Mouse (Mus musculus): ENCODE data around the gene Egfem1. TPM values are rescaled to one million over a fixed set of nuclear protein-coding genes. Genes with fewer than 3 reads are reported as not detected.

Egfem1 gene
- total and polyA plus RNA-seq, 3 experiments: 0.04 TPM; not detected in 2

DNA sequence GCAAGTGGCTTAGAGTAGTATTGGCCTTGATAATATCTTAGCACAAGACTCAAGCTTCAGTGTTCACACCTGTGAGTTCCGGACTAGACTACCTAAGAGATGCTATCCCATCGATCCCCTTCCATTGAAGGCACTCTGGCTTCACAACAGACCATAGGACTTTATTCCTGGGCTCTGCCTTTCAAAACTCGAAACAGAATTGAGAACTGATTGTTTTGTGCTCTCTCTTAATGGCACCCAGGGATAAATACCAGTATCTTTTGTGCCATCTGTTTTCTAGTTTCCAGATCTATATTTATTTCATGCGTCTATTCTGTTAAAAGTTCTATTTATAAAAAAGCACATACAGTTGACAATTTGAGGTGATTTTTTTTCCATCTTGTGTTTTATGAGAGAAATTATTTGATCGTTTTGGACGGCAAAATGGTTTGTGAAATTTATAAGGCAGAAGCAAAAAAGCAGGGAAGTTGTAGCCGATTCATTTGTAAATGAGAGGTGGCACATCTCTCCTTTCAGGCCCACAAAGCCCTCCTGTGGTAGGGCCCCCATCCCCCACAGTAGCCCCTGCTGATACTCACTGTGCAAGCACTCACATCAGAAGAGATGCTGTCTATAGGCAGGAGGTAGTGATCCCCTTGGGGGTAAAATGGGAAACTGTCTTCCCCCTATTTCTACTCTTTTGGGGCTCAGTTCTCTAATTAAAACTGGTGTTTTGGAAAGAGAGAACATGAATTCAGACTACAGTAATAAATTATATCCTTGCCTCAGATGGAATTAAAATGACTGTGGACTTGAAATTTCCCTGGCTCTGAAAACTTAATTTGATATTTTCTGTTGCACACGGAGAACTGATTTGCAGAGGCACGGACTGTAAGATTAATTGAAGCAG is 53.6 kb downstream of the Egfem1 start:
- peaks cover 1% of the 10 kb centered on the region; the same call in 1 of the 2 replicates for H3K27me3 ChIP-seq (ENCODE audit: control insufficient read depth, insufficient read depth, low read length)
- H3K4me1 ChIP-seq (ENCODE audit: control insufficient read depth, insufficient read depth, low read length): no peaks in the 10 kb centered on the region
- no peak overlapping the region for H3K4me3 ChIP-seq
- no peaks in the 10 kb centered on the region for H3K36me3 ChIP-seq (ENCODE audit: control insufficient read depth, insufficient read depth, low read length)
- DNase-seq: no peak
- H3K79me2 ChIP-seq (replicated peaks; ENCODE audit: control insufficient read depth, insufficient read depth, low read length): no peaks in the 10 kb centered on the region
- intact Hi-C loops (cut with DNase I): no loop called here
- TF ChIP-seq CTCF (IDR thresholded peaks at IDR 0.05) (no peak), POLR2A (IDR thresholded peaks at IDR 0.05; ENCODE audit: insufficient read depth, low read depth, low read length) (no peak), EP300 (IDR thresholded peaks at IDR 0.05; ENCODE audit: insufficient read depth, low read depth, low read length) (no peak)
- no peak overlapping the region for H3K27ac ChIP-seq
- no peak overlapping the region for H3K9ac ChIP-seq (ENCODE audit: low read depth, low read length)
- WGBS: 64% methylated on average over 9 of the region's 9 CpGs

DNA sequence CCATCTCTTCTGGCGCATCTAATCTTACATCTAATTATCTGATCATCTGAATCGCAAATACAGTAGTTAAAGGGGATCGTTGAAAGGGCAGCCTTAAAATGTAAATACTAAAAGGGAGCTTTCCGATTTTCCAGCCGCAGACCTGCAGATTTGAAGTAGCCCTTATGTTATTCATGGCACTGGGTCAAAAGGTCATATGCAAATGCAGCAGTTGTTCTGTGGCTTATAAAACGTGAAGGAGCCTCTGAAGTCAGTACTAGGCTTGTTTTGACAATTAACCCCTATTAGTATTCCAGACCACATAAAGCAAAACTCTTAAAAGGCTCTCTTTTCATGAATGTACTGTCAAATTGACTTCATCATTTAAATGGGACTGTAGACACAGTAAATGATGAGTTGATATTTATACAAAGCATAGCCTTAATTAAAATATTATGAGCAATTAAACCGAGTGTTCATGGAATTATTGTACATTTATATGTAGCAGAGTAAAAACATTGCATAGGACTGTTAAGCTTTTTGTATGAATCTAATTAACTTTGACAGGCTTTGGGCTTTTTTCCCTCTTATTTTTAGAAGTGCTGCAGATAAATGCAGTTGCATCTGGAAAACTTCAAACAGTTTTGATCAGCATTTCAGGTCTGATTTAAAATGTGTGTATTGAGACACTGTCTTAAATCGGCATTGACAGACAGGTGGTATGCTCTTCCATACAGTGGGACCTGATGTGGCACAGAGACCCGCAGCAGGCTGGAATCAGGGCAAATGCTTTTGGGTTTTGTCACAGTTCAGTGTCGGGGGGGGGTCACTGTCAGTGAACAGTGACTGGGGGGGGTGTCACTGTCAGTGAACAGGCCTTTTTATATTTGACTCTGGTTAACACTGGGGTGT is 54.5 kb downstream of the Egfem1 start:
- Histone ChIP-seq H3K27me3 (ENCODE audit: control insufficient read depth, insufficient read depth, low read length) (peaks cover 1% of the 10 kb centered on the region; the same call in 1 of the 2 replicates), H3K79me2 (replicated peaks; ENCODE audit: control insufficient read depth, insufficient read depth, low read length) (no peaks in the 10 kb centered on the region), H3K4me1 (ENCODE audit: control insufficient read depth, insufficient read depth, low read length) (no peaks in the 10 kb centered on the region), H3K4me3 (no peak overlapping the region), H3K36me3 (ENCODE audit: control insufficient read depth, insufficient read depth, low read length) (no peaks in the 10 kb centered on the region), H3K27ac (no peak overlapping the region), H3K9ac (ENCODE audit: low read depth, low read length) (no peak overlapping the region)
- WGBS: 36% methylated on average over 10 of the region's 10 CpGs
- intact Hi-C loops (cut with DNase I): no loop called here
- DNase-seq: no peak
- TF ChIP-seq CTCF (IDR thresholded peaks at IDR 0.05) (no peak), EP300 (IDR thresholded peaks at IDR 0.05; ENCODE audit: insufficient read depth, low read depth, low read length) (no peak), POLR2A (IDR thresholded peaks at IDR 0.05; ENCODE audit: insufficient read depth, low read depth, low read length) (no peak)

GRCm38 (mm10) chr3:29168401-29168800 is 86.6 kb downstream of the Egfem1 start:
- 67% methylated on average over 4 of the region's 4 CpGs for WGBS
- no peaks in the 10 kb centered on the region for H3K4me1 ChIP-seq (ENCODE audit: control insufficient read depth, insufficient read depth, low read length)
- no peaks in the 10 kb centered on the region for H3K36me3 ChIP-seq (ENCODE audit: control insufficient read depth, insufficient read depth, low read length)
- H3K27me3 ChIP-seq (ENCODE audit: control insufficient read depth, insufficient read depth, low read length): no peaks in the 10 kb centered on the region
- no peak overlapping the region for H3K27ac ChIP-seq
- TF ChIP-seq POLR2A (IDR thresholded peaks at IDR 0.05; ENCODE audit: insufficient read depth, low read depth, low read length) (no peak), CTCF (IDR thresholded peaks at IDR 0.05) (no peak), EP300 (IDR thresholded peaks at IDR 0.05; ENCODE audit: insufficient read depth, low read depth, low read length) (no peak)
- intact Hi-C loops (cut with DNase I): no loop called here
- H3K79me2 ChIP-seq (replicated peaks; ENCODE audit: control insufficient read depth, insufficient read depth, low read length): no peaks in the 10 kb centered on the region
- H3K4me3 ChIP-seq: no peak overlapping the region
- H3K9ac ChIP-seq (ENCODE audit: low read depth, low read length): no peak overlapping the region
- DNase-seq: no peak

GRCm38 (mm10) chr3:29169003-29169402 is 87.2 kb downstream of the Egfem1 start:
- no peak for DNase-seq
- 76% methylated on average over 4 of the region's 4 CpGs for WGBS
- H3K27ac ChIP-seq: no peak overlapping the region
- intact Hi-C loops (cut with DNase I): no loop called here
- H3K4me3 ChIP-seq: no peak overlapping the region
- H3K27me3 ChIP-seq (ENCODE audit: control insufficient read depth, insufficient read depth, low read length): no peaks in the 10 kb centered on the region
- TF ChIP-seq POLR2A (IDR thresholded peaks at IDR 0.05; ENCODE audit: insufficient read depth, low read depth, low read length) (no peak), CTCF (IDR thresholded peaks at IDR 0.05) (no peak), EP300 (IDR thresholded peaks at IDR 0.05; ENCODE audit: insufficient read depth, low read depth, low read length) (no peak)
- no peaks in the 10 kb centered on the region for H3K36me3 ChIP-seq (ENCODE audit: control insufficient read depth, insufficient read depth, low read length)
- no peak overlapping the region for H3K9ac ChIP-seq (ENCODE audit: low read depth, low read length)
- no peaks in the 10 kb centered on the region for H3K4me1 ChIP-seq (ENCODE audit: control insufficient read depth, insufficient read depth, low read length)
- H3K79me2 ChIP-seq (replicated peaks; ENCODE audit: control insufficient read depth, insufficient read depth, low read length): no peaks in the 10 kb centered on the region

DNA sequence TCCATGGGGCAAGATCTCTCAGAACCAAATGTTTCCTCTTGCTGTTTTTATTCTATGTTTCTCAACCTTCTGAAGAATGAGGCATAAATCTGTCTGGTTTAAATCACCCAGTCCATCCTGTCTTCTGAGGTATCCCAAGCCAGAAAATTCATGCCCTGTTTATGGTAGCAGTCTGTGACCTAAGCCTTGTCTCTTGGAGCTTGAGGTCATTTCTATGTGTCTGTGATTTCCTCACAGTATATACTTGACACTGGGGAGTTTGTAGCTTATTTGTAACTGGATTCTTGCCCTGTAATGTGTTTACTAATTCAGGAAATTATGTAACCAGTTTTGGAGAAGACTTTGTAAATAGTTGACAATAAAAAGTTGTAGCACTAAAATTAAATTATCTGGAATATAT is 95.2 kb downstream of the Egfem1 start:
- no peaks in the 10 kb centered on the region for H3K4me1 ChIP-seq (ENCODE audit: control insufficient read depth, insufficient read depth, low read length)
- H3K36me3 ChIP-seq (ENCODE audit: control insufficient read depth, insufficient read depth, low read length): no peaks in the 10 kb centered on the region
- TF ChIP-seq CTCF (IDR thresholded peaks at IDR 0.05) (no peak), EP300 (IDR thresholded peaks at IDR 0.05; ENCODE audit: insufficient read depth, low read depth, low read length) (no peak), POLR2A (IDR thresholded peaks at IDR 0.05; ENCODE audit: insufficient read depth, low read depth, low read length) (no peak)
- no peak overlapping the region for H3K9ac ChIP-seq (ENCODE audit: low read depth, low read length)
- no peaks in the 10 kb centered on the region for H3K27me3 ChIP-seq (ENCODE audit: control insufficient read depth, insufficient read depth, low read length)
- H3K79me2 ChIP-seq (replicated peaks; ENCODE audit: control insufficient read depth, insufficient read depth, low read length): no peaks in the 10 kb centered on the region
- no peak overlapping the region for H3K4me3 ChIP-seq
- no peak for DNase-seq
- intact Hi-C loops (cut with DNase I): no loop called here
- H3K27ac ChIP-seq: no peak overlapping the region

Data from heart, adult 2 months (tissue).